Mouse (Mus musculus): ENCODE data around the gene Brdt. TPM values are rescaled to one million over a fixed set of nuclear protein-coding genes. Genes with fewer than 3 reads are reported as not detected.

The Brdt gene
- polyA plus RNA-seq, 1 experiment from 2014 or later: 4.2 TPM

GRCm38 (mm10) chr5:107303350-107303861 lies 27.6 kb upstream of the Brdt start:
- ATAC-seq (ENCODE audit: low read depth) (peak; percentile 47; the same call in 1 of the 2 replicates), DNase-seq (ENCODE audit: low spot score) (no peak)
- Histone ChIP-seq H3K4me2 (ENCODE audit: low read depth, low read length) (peak overlapping the region; percentile 5; the same call in 1 of the 2 replicates), H3K9ac (ENCODE audit: low read depth, low read length) (no peak overlapping the region), H3K9me3 (ENCODE audit: control insufficient read depth, low read length) (no peaks in the 10 kb centered on the region), H3K4me1 (ENCODE audit: control insufficient read depth, insufficient read depth, low read length) (peaks cover 13% of the 10 kb centered on the region; the same call in 1 of the 2 replicates), H3K4me3 (ENCODE audit: low read depth, low read length) (no peak overlapping the region), H3K27me3 (replicated peaks; ENCODE audit: control insufficient read depth, insufficient read depth, low read length) (no peaks in the 10 kb centered on the region), H3K36me3 (ENCODE audit: control insufficient read depth, insufficient read depth, low read length) (no peaks in the 10 kb centered on the region), H3K27ac (replicated peaks; ENCODE audit: low read depth, low read length) (no peak overlapping the region)
- WGBS: 33% methylated on average over 11 of the region's 11 CpGs

- DNase-seq (ENCODE audit: low spot score) (no peak), ATAC-seq (ENCODE audit: low read depth) (no peak)
- Histone ChIP-seq H3K4me3 (ENCODE audit: low read depth, low read length) (no peak overlapping the region), H3K9ac (ENCODE audit: low read depth, low read length) (no peak overlapping the region), H3K36me3 (ENCODE audit: control insufficient read depth, insufficient read depth, low read length) (no peaks in the 10 kb centered on the region), H3K4me1 (ENCODE audit: control insufficient read depth, insufficient read depth, low read length) (peaks cover 13% of the 10 kb centered on the region; the same call in 1 of the 2 replicates), H3K27me3 (replicated peaks; ENCODE audit: control insufficient read depth, insufficient read depth, low read length) (no peaks in the 10 kb centered on the region), H3K9me3 (ENCODE audit: control insufficient read depth, low read length) (no peaks in the 10 kb centered on the region), H3K27ac (replicated peaks; ENCODE audit: low read depth, low read length) (no peak overlapping the region), H3K4me2 (ENCODE audit: low read depth, low read length) (no peak overlapping the region)
- 67% methylated on average over 13 of the region's 13 CpGs for WGBS
Observed at GRCm38 (mm10) chr5:107304117-107304825, 26.7 kb upstream of the Brdt start.

GRCm38 (mm10) chr5:107307432-107307831 lies 23.5 kb upstream of the Brdt start:
- no peak for ATAC-seq (ENCODE audit: low read depth)
- Histone ChIP-seq H3K4me2 (ENCODE audit: low read depth, low read length) (no peak overlapping the region), H3K27ac (replicated peaks; ENCODE audit: low read depth, low read length) (peak overlapping the region; percentile 39; the same call in 1 of the 2 replicates), H3K36me3 (ENCODE audit: control insufficient read depth, insufficient read depth, low read length) (no peaks in the 10 kb centered on the region), H3K4me1 (ENCODE audit: control insufficient read depth, insufficient read depth, low read length) (peaks cover 13% of the 10 kb centered on the region; the same call in 1 of the 2 replicates), H3K9me3 (ENCODE audit: control insufficient read depth, low read length) (no peaks in the 10 kb centered on the region), H3K4me3 (ENCODE audit: low read depth, low read length) (no peak overlapping the region), H3K27me3 (replicated peaks; ENCODE audit: control insufficient read depth, insufficient read depth, low read length) (no peaks in the 10 kb centered on the region), H3K9ac (ENCODE audit: low read depth, low read length) (no peak overlapping the region)
- WGBS: 59% methylated on average over 4 of the region's 4 CpGs
- DNase-seq (ENCODE audit: low spot score): no peak

- Histone ChIP-seq H3K4me2 (ENCODE audit: low read depth, low read length) (no peak overlapping the region), H3K4me1 (ENCODE audit: control insufficient read depth, insufficient read depth, low read length) (no peaks in the 10 kb centered on the region), H3K27me3 (replicated peaks; ENCODE audit: control insufficient read depth, insufficient read depth, low read length) (no peaks in the 10 kb centered on the region), H3K27ac (replicated peaks; ENCODE audit: low read depth, low read length) (no peak overlapping the region), H3K36me3 (ENCODE audit: control insufficient read depth, insufficient read depth, low read length) (no peaks in the 10 kb centered on the region), H3K9ac (ENCODE audit: low read depth, low read length) (no peak overlapping the region), H3K4me3 (ENCODE audit: low read depth, low read length) (no peak overlapping the region), H3K9me3 (ENCODE audit: control insufficient read depth, low read length) (no peaks in the 10 kb centered on the region)
- DNase-seq (ENCODE audit: low spot score) (no peak), ATAC-seq (ENCODE audit: low read depth) (no peak)
- WGBS: 88% methylated on average over 7 of the region's 7 CpGs
Observed at GRCm38 (mm10) chr5:107317141-107317540, 13.8 kb upstream of the Brdt start.

GRCm38 (mm10) chr5:107320703-107321102 lies 10.3 kb upstream of the Brdt start:
- Histone ChIP-seq H3K4me3 (ENCODE audit: low read depth, low read length) (no peak overlapping the region), H3K9ac (ENCODE audit: low read depth, low read length) (no peak overlapping the region), H3K4me1 (ENCODE audit: control insufficient read depth, insufficient read depth, low read length) (no peaks in the 10 kb centered on the region), H3K27ac (replicated peaks; ENCODE audit: low read depth, low read length) (no peak overlapping the region), H3K9me3 (ENCODE audit: control insufficient read depth, low read length) (no peaks in the 10 kb centered on the region; the same call in 1 of the 2 replicates), H3K36me3 (ENCODE audit: control insufficient read depth, insufficient read depth, low read length) (no peaks in the 10 kb centered on the region), H3K27me3 (replicated peaks; ENCODE audit: control insufficient read depth, insufficient read depth, low read length) (no peaks in the 10 kb centered on the region), H3K4me2 (ENCODE audit: low read depth, low read length) (no peak overlapping the region)
- 0% methylated on average over 1 of the region's 1 CpGs for WGBS
- DNase-seq (ENCODE audit: low spot score) (peak; percentile 47), ATAC-seq (ENCODE audit: low read depth) (no peak)

GRCm38 (mm10) chr5:107340404-107340803 lies 9.4 kb downstream of the Brdt start:
- 50% methylated on average over 3 of the region's 3 CpGs for WGBS
- no peak overlapping the region for H3K9ac ChIP-seq (ENCODE audit: low read depth, low read length)
- no peaks in the 10 kb centered on the region for H3K27me3 ChIP-seq (replicated peaks; ENCODE audit: control insufficient read depth, insufficient read depth, low read length)
- no peaks in the 10 kb centered on the region for H3K9me3 ChIP-seq (ENCODE audit: control insufficient read depth, low read length)
- H3K27ac ChIP-seq (replicated peaks; ENCODE audit: low read depth, low read length): 0 out of 2 replicates have a peak overlapping the region, but pooled peaks have one; percentile 55
- ATAC-seq (ENCODE audit: low read depth) (no peak), DNase-seq (ENCODE audit: low spot score) (peak; percentile 48)
- H3K4me1 ChIP-seq (ENCODE audit: control insufficient read depth, insufficient read depth, low read length): 0 out of 2 replicates have a peak, but pooled peaks cover 8% of the 10 kb centered on the region
- H3K4me3 ChIP-seq (ENCODE audit: low read depth, low read length): no peak overlapping the region
- no peaks in the 10 kb centered on the region for H3K36me3 ChIP-seq (ENCODE audit: control insufficient read depth, insufficient read depth, low read length)
- no peak overlapping the region for H3K4me2 ChIP-seq (ENCODE audit: low read depth, low read length)

GRCm38 (mm10) chr5:107342891-107343290 lies 11.9 kb downstream of the Brdt start:
- no peak overlapping the region for H3K4me3 ChIP-seq (ENCODE audit: low read depth, low read length)
- DNase-seq (ENCODE audit: low spot score): no peak
- H3K9ac ChIP-seq (ENCODE audit: low read depth, low read length): no peak overlapping the region
- H3K9me3 ChIP-seq (ENCODE audit: control insufficient read depth, low read length): no peaks in the 10 kb centered on the region
- ATAC-seq (ENCODE audit: low read depth): no peak
- whole genome bisulfite sequencing: 65% methylated on average over 6 of the region's 6 CpGs
- H3K4me2 ChIP-seq (ENCODE audit: low read depth, low read length): no peak overlapping the region
- H3K27ac ChIP-seq (replicated peaks; ENCODE audit: low read depth, low read length): no peak overlapping the region
- H3K36me3 ChIP-seq (ENCODE audit: control insufficient read depth, insufficient read depth, low read length): no peaks in the 10 kb centered on the region
- H3K27me3 ChIP-seq (replicated peaks; ENCODE audit: control insufficient read depth, insufficient read depth, low read length): no peaks in the 10 kb centered on the region
- H3K4me1 ChIP-seq (ENCODE audit: control insufficient read depth, insufficient read depth, low read length): peaks cover 14% of the 10 kb centered on the region; the same call in 1 of the 2 replicates

GRCm38 (mm10) chr5:107346214-107346613 lies 15.3 kb downstream of the Brdt start:
- Histone ChIP-seq H3K4me1 (ENCODE audit: control insufficient read depth, insufficient read depth, low read length) (peaks cover 13% of the 10 kb centered on the region; the same call in 1 of the 2 replicates), H3K36me3 (ENCODE audit: control insufficient read depth, insufficient read depth, low read length) (no peaks in the 10 kb centered on the region), H3K4me2 (ENCODE audit: low read depth, low read length) (no peak overlapping the region), H3K9ac (ENCODE audit: low read depth, low read length) (no peak overlapping the region), H3K4me3 (ENCODE audit: low read depth, low read length) (no peak overlapping the region), H3K27ac (replicated peaks; ENCODE audit: low read depth, low read length) (no peak overlapping the region), H3K9me3 (ENCODE audit: control insufficient read depth, low read length) (no peaks in the 10 kb centered on the region), H3K27me3 (replicated peaks; ENCODE audit: control insufficient read depth, insufficient read depth, low read length) (no peaks in the 10 kb centered on the region)
- 30% methylated on average over 1 of the region's 1 CpGs for WGBS
- peak; percentile 73 for DNase-seq (ENCODE audit: low spot score)
- ATAC-seq (ENCODE audit: low read depth): peak; percentile 62
